In the genomic region with DNA sequence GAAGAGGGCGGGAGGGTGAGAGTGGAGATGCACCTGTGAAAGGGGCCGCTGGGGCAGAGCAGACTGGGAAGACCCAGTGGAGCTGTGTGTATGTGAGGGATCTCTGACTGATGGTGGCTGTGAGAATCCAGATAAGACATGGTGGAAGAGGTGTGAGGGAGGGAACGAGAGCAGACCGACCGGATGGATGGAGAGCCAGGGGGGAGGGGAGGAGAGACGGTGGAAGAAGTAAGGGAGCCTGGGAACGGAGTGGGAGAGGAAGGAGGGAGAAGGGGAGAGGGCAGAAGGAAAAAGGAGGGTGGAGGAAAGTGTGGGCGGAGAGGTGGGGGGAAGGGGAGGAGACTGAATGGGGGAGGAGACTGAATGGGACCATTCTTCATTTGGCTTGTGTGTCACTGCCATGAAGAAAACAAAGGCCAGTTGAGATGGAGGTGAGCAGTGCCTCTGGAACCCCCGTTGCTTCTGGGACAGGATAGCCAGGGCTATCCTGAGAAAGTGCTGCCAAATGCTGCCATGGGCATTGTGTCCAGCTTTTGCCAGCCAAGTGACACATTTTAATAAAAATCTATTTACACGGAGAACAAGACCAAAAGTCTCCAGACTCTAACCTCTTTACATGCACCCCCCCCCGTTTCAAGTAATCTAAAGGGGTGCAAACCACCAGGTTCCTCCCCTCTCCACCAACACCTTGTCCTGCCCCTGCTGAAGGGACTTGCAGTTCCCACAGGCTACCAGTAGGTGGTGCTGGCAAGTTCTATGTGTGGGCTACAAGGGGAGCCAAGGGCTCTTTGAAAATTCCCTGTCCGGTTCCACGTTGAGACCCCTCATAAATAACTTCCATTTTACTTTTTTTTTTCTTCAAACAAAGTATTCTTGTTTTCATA, we compare ENCODE assay signal across 9 mouse cellular contexts.
DNase-seq lines count a peak whose midpoint lies in the region; ATAC-seq and TF ChIP-seq lines count a peak whose summit lies in the region.
"Had no signal": no experiment of that assay in that cellular context is flagged by ENCODE, and none has a peak within 500 bp of the region (broad histone marks: within the 10 kb centered on the region; RNA-seq: fewer than 3 reads in every experiment).

No protein-coding gene starts in this region.

- 26% methylated on average over 13 of the region's 13 CpGs for WGBS in intestine, postnatal 0 days
- WGBS in midbrain, embryonic 11.5 days: 34% methylated on average over 13 of the region's 13 CpGs

- intact Hi-C loops in left cerebral cortex, postnatal 4 days (cut with DNase I): loop anchor here (2.0 kb wide), 1 partner anchor 182 kb away; no protein-coding TSS in a partner anchor

- H3K9me3 ChIP-seq in intestine, postnatal 0 days (ENCODE audit: control insufficient read depth): no peaks in the 10 kb centered on the region
- H3K9me3 ChIP-seq in midbrain, embryonic 11.5 days (ENCODE audit: control insufficient read depth, low read length): no peaks in the 10 kb centered on the region
- H3K9me3 ChIP-seq: midbrain, embryonic 12.5 days had no signal

- no peaks in the 10 kb centered on the region for H3K4me1 ChIP-seq in intestine, postnatal 0 days (replicated peaks; ENCODE audit: control insufficient read depth, insufficient read depth, low read length)
- H3K4me1 ChIP-seq in midbrain, embryonic 11.5 days (ENCODE audit: control insufficient read depth, insufficient read depth, low read length): no peaks in the 10 kb centered on the region

- H3K9ac ChIP-seq in intestine, postnatal 0 days (ENCODE audit: low read depth, low read length): no peak overlapping the region
- H3K9ac ChIP-seq in midbrain, embryonic 11.5 days (ENCODE audit: low read length): no peak overlapping the region
- H3K9ac ChIP-seq: midbrain, embryonic 12.5 days had no signal

- H3K4me3 ChIP-seq in intestine, postnatal 0 days (ENCODE audit: low read depth, low read length): no peak overlapping the region
- H3K4me3 ChIP-seq in midbrain, embryonic 11.5 days (ENCODE audit: low read depth, low read length): no peak overlapping the region
- H3K4me3 ChIP-seq: midbrain, embryonic 12.5 days had no signal

- no peak overlapping the region for H3K27ac ChIP-seq in intestine, postnatal 0 days (ENCODE audit: low read depth, low read length)
- H3K27ac ChIP-seq in midbrain, embryonic 11.5 days (ENCODE audit: low read depth, low read length): no peak overlapping the region
- H3K27ac ChIP-seq: midbrain, embryonic 12.5 days had no signal

- TF ChIP-seq CTCF in intestine, postnatal 0 days (IDR thresholded peaks at IDR 0.05; ENCODE audit: low read depth): peak; percentile 91

- peak; percentile 82 for DNase-seq in adrenal gland, adult 2 months
- peak; percentile 41 for DNase-seq in gastrocnemius, postnatal 25 days
- peak; percentile 86 for DNase-seq in left cerebral cortex, postnatal 4 days
- peak; percentile 97 for DNase-seq in midbrain, embryonic 11.5 days (ENCODE audit: low spot score, missing footprints)
- DNase-seq in spleen, adult 12 weeks (ENCODE audit: low spot score): peak; percentile 37

- no peak overlapping the region for H3K4me2 ChIP-seq in intestine, postnatal 0 days (replicated peaks; ENCODE audit: low read depth)
- H3K4me2 ChIP-seq in midbrain, embryonic 11.5 days: no peak overlapping the region
- H3K4me2 ChIP-seq: midbrain, embryonic 12.5 days had no signal

- peak; percentile 91 for ATAC-seq in common myeloid progenitor, adult 5-6 weeks (replicated peaks; ENCODE audit: low read depth, poor library complexity, severe bottlenecking)
- ATAC-seq in intestine, postnatal 0 days: no peak
- ATAC-seq in midbrain, embryonic 11.5 days (ENCODE audit: low FRiP score): peak; percentile 67
- no peak for ATAC-seq in activated CD4-positive, CD25-positive, alpha-beta regulatory T cell, adult 4 months

- H3K27me3 ChIP-seq in intestine, postnatal 0 days (replicated peaks; ENCODE audit: control insufficient read depth, insufficient read depth, low read length): no peaks in the 10 kb centered on the region
- no peaks in the 10 kb centered on the region for H3K27me3 ChIP-seq in midbrain, embryonic 11.5 days (ENCODE audit: control insufficient read depth, insufficient read depth, low read length)

- H3K36me3 ChIP-seq in intestine, postnatal 0 days (ENCODE audit: control insufficient read depth, insufficient read depth): no peaks in the 10 kb centered on the region
- H3K36me3 ChIP-seq in midbrain, embryonic 11.5 days (ENCODE audit: control insufficient read depth, insufficient read depth, low read length): no peaks in the 10 kb centered on the region
- H3K36me3 ChIP-seq: midbrain, embryonic 12.5 days had no signal

Comparison
In these comparisons a context has a peak if more than half of its experiments do, and no peak if none do; other contexts are left out.
1. DNase-seq: peak in every context shown above with its lines; median percentile 97 in midbrain, embryonic 11.5 days; 86 in left cerebral cortex, postnatal 4 days; 82 in adrenal gland, adult 2 months; 41 in gastrocnemius, postnatal 25 days; 37 in spleen, adult 12 weeks.
2. ATAC-seq: peak in common myeloid progenitor, adult 5-6 weeks (single experiment) and midbrain, embryonic 11.5 days (single experiment); none in intestine, postnatal 0 days (single experiment) and activated CD4-positive, CD25-positive, alpha-beta regulatory T cell, adult 4 months (single experiment).